Mouse (Mus musculus): ENCODE measurements around the gene Pdcd1lg2.

The Pdcd1lg2 gene

DNA sequence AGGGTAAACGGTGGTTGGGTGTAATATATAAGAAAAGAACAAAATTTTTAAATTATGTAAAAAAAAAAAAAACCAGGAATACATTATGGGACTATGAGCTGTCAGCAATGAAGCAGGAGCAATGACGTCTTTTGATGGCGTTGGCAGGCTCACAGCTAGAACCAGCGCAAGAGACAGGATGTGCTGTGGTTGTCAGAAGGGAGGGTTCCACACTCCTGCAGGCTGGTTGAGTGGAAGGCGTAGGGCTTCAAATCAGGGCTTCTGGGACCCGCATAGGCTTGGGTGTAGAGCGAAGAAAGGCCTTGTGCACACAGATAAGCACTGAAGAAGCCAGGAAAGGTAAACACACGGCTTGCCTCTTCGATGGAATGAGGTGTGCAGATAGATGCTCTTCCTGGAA, 56.1 kb downstream of the Pdcd1lg2 start:
- CTCF ChIA-PET = interaction anchor here (0.6 to 0.8 kb wide), 2 partner anchors 45 to 99 kb away, joined by 3 to 7 read pairs; no protein-coding TSS in a partner anchor

GRCm38 (mm10) chr19:29468941-29469685, 58.4 kb downstream of the Pdcd1lg2 start:
- CTCF ChIA-PET = interaction anchor here (0.6 to 1.0 kb wide), 4 partner anchors 16 to 51 kb away, joined by 3 to 15 read pairs (median 5); no protein-coding TSS in a partner anchor

GRCm38 (mm10) chr19:29469686-29470254, 59.1 kb downstream of the Pdcd1lg2 start:
- CTCF ChIA-PET = interaction anchor here (0.6 to 1.0 kb wide), 4 partner anchors 16 to 52 kb away, joined by 3 to 15 read pairs (median 5); no protein-coding TSS in a partner anchor

DNA sequence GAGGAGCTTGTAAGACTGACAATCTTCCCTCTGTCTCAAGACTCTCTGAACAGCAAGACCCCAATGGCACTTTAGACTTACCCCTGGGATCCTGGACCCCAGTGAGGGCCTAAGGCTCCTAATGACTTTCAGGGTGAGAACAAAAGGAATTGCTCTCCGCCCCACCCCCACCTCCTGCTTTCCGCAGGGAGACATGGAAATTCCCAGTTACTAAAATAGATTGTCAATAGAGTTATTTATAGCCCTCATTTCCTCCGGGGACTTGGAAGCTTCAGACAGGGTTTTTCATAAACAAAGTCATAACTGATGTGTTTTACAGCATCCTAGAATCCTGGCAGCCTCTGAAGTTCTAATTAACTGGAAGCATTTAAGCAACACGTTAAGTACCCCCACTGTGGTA, 59.9 kb downstream of the Pdcd1lg2 start:
- CTCF ChIA-PET = no interaction called here

GRCm38 (mm10) chr19:29472424-29472823, 61.7 kb downstream of the Pdcd1lg2 start:
- CTCF ChIA-PET = interaction anchor here (0.5 kb wide), 1 partner anchor 71 kb away, joined by 3 read pairs; no protein-coding TSS in a partner anchor

GRCm38 (mm10) chr19:29472946-29473345, 62.2 kb downstream of the Pdcd1lg2 start:
- CTCF ChIA-PET = no interaction called here

DNA sequence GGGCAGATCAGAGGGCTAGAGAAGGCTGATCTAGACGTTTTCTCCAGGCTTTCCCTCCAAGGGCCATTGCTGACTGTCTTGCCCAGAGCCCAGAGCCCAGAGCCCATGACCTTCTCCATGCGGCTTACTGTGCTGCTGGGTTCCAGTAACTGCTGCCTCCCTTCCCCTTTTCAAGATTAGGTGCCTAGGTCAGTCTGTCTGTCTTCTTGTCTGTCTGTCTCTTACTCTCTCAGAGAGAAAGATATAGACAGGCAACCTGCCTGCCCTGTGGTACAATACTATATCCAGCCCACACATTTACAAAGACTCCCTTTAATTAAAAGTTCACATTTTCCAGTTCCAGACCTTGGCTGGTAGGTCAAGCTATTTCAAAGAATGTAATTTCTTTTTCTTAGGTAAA, 64.1 kb downstream of the Pdcd1lg2 start:
- CTCF ChIA-PET = interaction anchor here (0.6 to 1.1 kb wide), 3 partner anchors 11 to 94 kb away, joined by 3 to 4 read pairs (median 4); no protein-coding TSS in a partner anchor

DNA sequence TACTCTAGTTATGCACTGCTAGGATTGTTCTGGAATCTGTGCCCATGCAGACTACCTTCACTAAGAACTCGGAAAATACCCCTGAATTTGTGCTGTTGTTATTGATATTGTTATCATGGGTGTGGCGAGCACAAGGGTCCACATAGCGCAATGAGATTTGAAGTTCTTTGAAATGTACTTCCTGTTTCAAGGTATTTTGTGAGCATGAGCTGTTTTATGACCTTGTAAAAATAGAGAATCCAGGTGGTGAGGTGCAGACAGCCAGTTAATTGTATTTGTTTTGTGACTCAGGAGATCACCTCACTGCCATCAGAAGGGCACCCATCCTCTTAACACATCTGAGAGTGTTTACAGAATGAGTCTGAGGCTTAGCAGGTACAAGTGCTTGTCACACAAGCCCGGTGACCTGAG, 64.5 kb downstream of the Pdcd1lg2 start:
- CTCF ChIA-PET = interaction anchor here (0.6 to 1.1 kb wide), 3 partner anchors 11 to 94 kb away, joined by 3 to 4 read pairs (median 4); no protein-coding TSS in a partner anchor

DNA sequence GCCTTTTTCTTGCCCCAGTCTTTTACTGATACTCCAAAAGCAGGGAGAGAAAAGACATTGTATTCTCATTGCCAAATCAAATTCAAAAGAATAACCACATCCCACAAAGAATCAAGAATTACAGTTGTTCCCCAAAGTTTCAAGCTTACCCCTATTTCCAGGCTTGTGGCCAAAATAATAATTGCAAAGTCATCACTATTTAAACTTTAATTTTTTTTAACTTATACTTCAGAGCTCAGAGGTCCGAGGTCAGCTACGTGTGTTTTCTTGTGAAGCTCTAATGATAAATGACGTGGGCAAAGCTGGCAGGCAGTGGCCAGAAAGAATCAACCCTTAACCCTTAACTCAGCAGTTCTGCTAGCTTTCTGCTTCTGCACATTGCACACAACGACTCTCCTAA, 67.9 kb downstream of the Pdcd1lg2 start:
- CTCF ChIA-PET = no interaction called here

DNA sequence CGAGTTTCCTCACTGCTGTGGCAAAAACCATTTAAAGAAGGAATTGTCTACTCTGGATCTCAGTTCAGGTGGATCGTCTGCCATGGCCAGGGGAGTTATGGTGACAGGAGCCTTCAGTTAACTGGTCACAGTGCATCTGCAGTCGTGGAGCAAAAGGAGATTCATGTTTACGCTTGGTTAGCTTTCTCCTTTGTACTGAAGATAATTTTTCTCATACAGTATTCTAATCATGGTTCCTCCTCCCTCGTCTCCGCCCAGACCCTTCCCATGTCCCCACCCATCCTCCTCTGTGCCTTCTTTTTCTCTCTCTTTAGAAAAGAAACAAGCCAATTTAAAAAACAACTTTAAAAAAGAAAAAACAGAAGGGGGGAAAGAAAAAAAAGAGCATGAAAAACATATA, 70.9 kb downstream of the Pdcd1lg2 start:
- CTCF ChIA-PET = no interaction called here

GRCm38 (mm10) chr19:29482148-29482547, 71.4 kb downstream of the Pdcd1lg2 start:
- CTCF ChIA-PET = no interaction called here

- CTCF ChIA-PET = interaction anchor here (0.6 kb wide), 1 partner anchor 15 kb away, joined by 4 read pairs; no protein-coding TSS in a partner anchor
Measured at GRCm38 (mm10) chr19:29482637-29483036, 71.9 kb downstream of the Pdcd1lg2 start.

DNA sequence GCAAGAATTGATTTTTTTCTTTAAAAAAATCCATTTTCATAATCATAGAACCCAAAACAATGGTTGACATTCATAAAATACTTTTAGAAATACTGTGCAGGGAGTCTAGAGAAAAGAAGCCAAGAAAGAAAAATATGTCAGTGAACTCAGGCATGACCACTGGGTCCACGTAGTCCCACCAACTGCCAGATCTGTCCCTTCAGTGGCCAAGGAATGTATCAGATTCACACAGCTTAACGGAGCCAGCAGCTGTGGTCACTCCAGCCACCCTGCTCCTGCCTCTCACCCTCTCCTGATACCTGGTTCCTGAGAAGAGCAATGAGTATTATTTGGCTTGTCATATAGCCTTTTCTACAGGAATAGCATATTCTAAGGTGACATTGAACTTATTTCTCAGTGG, 72.7 kb downstream of the Pdcd1lg2 start:
- CTCF ChIA-PET = interaction anchor here (0.6 kb wide), 1 partner anchor 14 kb away, joined by 4 read pairs; no protein-coding TSS in a partner anchor

DNA sequence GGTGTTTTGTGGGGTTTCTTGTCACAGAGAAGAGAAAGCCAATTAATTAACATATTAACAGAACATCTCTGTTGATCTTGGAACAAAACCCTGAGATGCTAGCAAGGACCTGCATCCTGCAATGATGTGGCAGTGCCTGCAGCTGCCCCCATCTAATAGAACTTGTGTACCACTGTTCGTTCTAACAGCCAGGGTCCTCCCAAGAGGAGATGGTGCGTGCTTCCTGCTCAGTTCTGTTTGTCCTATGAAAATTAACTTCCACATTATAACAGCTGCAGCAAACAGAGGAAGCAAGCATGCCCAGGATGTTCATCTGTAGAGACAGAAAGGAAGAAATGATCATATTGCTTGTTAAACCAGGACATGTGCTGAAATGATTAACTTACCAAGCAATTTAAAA, 73.8 kb downstream of the Pdcd1lg2 start:
- CTCF ChIA-PET = no interaction called here

- CTCF ChIA-PET = interaction anchor here (0.6 to 1.2 kb wide), 2 partner anchors 16 to 31 kb away, joined by 4 to 6 read pairs; no protein-coding TSS in a partner anchor
Measured at GRCm38 (mm10) chr19:29485257-29485948, 74.7 kb downstream of the Pdcd1lg2 start.

DNA sequence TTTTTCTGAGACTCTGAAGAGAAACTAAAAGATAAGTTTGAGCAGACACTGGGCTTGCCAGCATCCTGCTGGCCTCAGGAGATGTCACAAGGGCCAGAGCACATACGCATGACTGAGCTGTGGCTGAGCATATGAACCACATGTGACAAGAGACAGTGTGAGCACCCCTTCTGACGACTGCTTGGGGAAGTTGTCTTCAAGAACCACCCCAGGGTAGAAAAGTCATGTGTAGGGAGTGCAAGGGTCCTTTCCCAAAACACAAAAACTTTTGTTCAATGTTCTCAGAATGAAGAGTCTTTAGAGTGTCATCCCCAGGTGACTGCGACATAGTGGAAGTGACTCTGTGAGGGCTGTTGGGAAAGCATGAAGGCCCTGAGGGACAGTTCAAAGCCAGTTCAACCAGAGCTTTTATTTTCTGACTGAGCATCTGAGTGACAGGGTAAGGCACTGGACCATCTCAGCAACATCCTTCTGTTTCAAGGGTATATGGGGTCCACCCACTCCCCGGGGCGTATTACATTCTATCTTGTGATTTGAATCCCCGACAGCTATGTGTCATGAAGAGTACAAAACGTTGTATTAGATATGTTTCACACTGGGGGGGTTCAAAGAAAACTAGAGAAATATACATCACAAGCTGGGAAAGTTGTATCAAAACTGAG, 76.0 kb downstream of the Pdcd1lg2 start:
- CTCF ChIA-PET = interaction anchor here (0.7 to 1.1 kb wide), 3 partner anchors 15 to 118 kb away, joined by 3 to 4 read pairs (median 3); no protein-coding TSS in a partner anchor

DNA sequence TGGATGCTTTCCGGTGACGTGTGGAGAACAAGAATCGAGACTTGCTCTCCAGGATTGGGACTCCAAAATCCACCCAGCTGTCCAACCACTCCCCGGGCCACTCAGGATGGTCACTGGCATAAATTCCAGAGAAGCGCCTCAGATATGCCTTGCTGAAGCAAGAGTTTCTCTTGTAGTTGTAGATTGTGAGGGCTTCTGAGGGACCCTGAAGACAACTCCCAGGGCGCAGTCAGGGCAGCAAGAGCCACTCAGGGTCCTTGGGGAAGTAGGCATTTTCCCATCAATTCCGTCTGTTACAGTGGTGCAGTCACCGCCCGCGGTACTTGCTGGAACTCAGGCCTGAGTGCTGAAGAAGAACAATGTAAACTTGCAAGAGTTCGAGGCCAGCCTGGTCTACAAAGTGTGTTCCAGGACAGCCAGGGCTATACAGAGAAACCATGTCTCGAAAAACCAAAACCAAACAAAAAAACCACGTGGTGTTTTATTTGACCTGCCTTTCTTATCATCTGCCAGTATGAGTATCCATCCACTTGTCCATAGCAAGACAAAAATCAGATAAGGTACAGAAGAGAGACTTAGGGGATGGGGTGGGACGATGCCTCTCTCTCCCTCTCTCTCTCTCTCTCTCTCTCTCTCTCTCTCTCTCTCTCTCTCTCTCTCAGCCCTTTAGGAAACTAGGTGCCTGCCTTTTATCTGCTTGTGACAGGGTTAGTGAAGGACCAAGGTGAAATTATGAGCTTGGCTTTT, 76.8 kb downstream of the Pdcd1lg2 start:
- CTCF ChIA-PET = interaction anchor here (0.7 to 1.1 kb wide), 6 partner anchors 8 to 159 kb away, joined by 3 to 17 read pairs (median 4); no protein-coding TSS in a partner anchor

DNA sequence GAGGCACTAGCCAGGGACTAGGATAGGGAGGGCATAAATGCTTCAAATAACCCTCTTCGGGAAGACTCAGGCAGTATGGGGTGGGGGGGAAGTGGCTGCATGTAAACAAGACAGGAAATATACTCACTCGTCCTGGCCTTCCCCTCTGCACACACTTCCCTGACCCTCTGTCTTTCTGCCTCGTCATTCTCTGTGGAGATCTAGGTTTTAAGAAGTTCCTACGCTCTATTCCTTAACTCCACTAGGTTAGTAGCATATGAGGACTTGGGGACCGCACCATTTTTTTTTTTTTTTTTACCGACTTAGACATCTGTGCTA, 77.3 kb downstream of the Pdcd1lg2 start:
- CTCF ChIA-PET = interaction anchor here (0.7 to 1.0 kb wide), 4 partner anchors 8 to 160 kb away, joined by 4 to 17 read pairs (median 4); no protein-coding TSS in a partner anchor

GRCm38 (mm10) chr19:29488420-29488819, 77.7 kb downstream of the Pdcd1lg2 start:
- CTCF ChIA-PET = interaction anchor here (0.7 to 1.5 kb wide), 3 partner anchors 8 to 125 kb away, joined by 4 to 17 read pairs (median 5); no protein-coding TSS in a partner anchor

GRCm38 (mm10) chr19:29489785-29490284, 79.1 kb downstream of the Pdcd1lg2 start:
- CTCF ChIA-PET = interaction anchor here (0.8 to 1.5 kb wide), 3 partner anchors 10 to 156 kb away, joined by 3 to 5 read pairs (median 5); no protein-coding TSS in a partner anchor

Data from spleen, embryonic (tissue).